Mouse (Mus musculus) cerebellum, adult 11-12 months (tissue): ENCODE results near the gene Zfp786.

Experiments used
- DNase-seq: peaks from one replicate; pipeline ENCODE4 v3.0.0; 2022

Zfp786 gene

GRCm38 (mm10) chr6:47819626-47820325 is 10.9 kb downstream of the Zfp786 start:
- no peak for DNase-seq

- no peak for DNase-seq
These were observed 11.9 kb downstream of the Zfp786 start for GRCm38 (mm10) chr6:47818721-47819120.

- no peak for DNase-seq
These were observed 14.5 kb downstream of the Zfp786 start for GRCm38 (mm10) chr6:47816151-47816550.

- peak; percentile 98 for DNase-seq
These were observed 17.3 kb downstream of the Zfp786 start, which contains the start of gene Pdia4 for GRCm38 (mm10) chr6:47813257-47813878. Gene Pdia4, minus strand, starts transcription at chr6:47813430.

- no peak for DNase-seq
These were observed 18.3 kb downstream of the Zfp786 start for GRCm38 (mm10) chr6:47812271-47812915.

GRCm38 (mm10) chr6:47811324-47811723 is 19.3 kb downstream of the Zfp786 start:
- no peak for DNase-seq

- no peak for DNase-seq
These were observed 20.5 kb downstream of the Zfp786 start for GRCm38 (mm10) chr6:47810181-47810580.

- DNase-seq, result no peak
These were observed 21.6 kb downstream of the Zfp786 start for GRCm38 (mm10) chr6:47809053-47809452.

GRCm38 (mm10) chr6:47808545-47808944 is 22.1 kb downstream of the Zfp786 start:
- DNase-seq, result no peak

- no peak for DNase-seq
These were observed 23.2 kb downstream of the Zfp786 start for GRCm38 (mm10) chr6:47807419-47807818.

GRCm38 (mm10) chr6:47805520-47805919 is 25.1 kb downstream of the Zfp786 start:
- DNase-seq, result no peak

- no peak for DNase-seq
These were observed 31.6 kb downstream of the Zfp786 start for GRCm38 (mm10) chr6:47799079-47799478.

- peak; percentile 34 for DNase-seq
These were observed 36.4 kb downstream of the Zfp786 start for GRCm38 (mm10) chr6:47794106-47794830.

GRCm38 (mm10) chr6:47793284-47793683 is 37.4 kb downstream of the Zfp786 start:
- DNase-seq, result no peak

- no peak for DNase-seq
These were observed 38.1 kb downstream of the Zfp786 start for GRCm38 (mm10) chr6:47792533-47792932.

GRCm38 (mm10) chr6:47790745-47791144 is 39.9 kb downstream of the Zfp786 start:
- DNase-seq, result no peak

GRCm38 (mm10) chr6:47788821-47789220 is 41.8 kb downstream of the Zfp786 start:
- no peak for DNase-seq

- peak; percentile 88 for DNase-seq
These were observed 42.5 kb downstream of the Zfp786 start for GRCm38 (mm10) chr6:47787941-47788736.

GRCm38 (mm10) chr6:47784707-47785412 is 45.8 kb downstream of the Zfp786 start:
- DNase-seq, result no peak

- DNase-seq, result peak; percentile 36
These were observed 49.3 kb downstream of the Zfp786 start for GRCm38 (mm10) chr6:47781091-47781968.

- peak; percentile 19 for DNase-seq
These were observed 50.1 kb downstream of the Zfp786 start for GRCm38 (mm10) chr6:47780576-47781013.
